Mouse (Mus musculus) hindbrain, embryonic 14.5 days (tissue): ENCODE data around the gene Sord. TPM values are rescaled to one million over a fixed set of nuclear protein-coding genes. Genes with fewer than 3 reads are reported as not detected.
A peak's percentile ranks its signal among the peaks of the same experiment; 100 is the strongest.

Source experiments
- ATAC-seq: fragments of 200-750 bp; cut with Nextera tagmentation; 2 replicates; pipeline ENCODE4 v1.8.0; 2017; ENCODE audit warnings: moderate number of reproducible peaks, mild to moderate bottlenecking, moderate TSS enrichment, moderate library complexity; ENCODE audit not compliant: low FRiP score
- DNase-seq: peaks from one replicate; pipeline ENCODE4 v3.0.0-alpha.2; 2015; ENCODE audit warnings: low spot score
- H3K27ac ChIP-seq: fragments of 300-500 bp; sonication (generic); 2 replicates; pipeline ENCODE4 v1.5.1; 2014; ENCODE audit warnings: mild to moderate bottlenecking, moderate library complexity
- H3K27me3 ChIP-seq: fragments of 300-500 bp; sonication (generic); 2 replicates; pipeline ENCODE4 v1.6.1; 2014; ENCODE audit warnings: mild to moderate bottlenecking, low read length, mixed read lengths; ENCODE audit not compliant: control insufficient read depth, insufficient read depth
- H3K36me3 ChIP-seq: fragments of 300-500 bp; sonication (generic); replicated peaks from 2 replicates; pipeline ENCODE4 v1.6.1; 2014; ENCODE audit not compliant: control insufficient read depth, insufficient read depth
- H3K4me1 ChIP-seq: fragments of 300-500 bp; sonication (generic); replicated peaks from 2 replicates; pipeline ENCODE4 v1.6.1; 2014; ENCODE audit warnings: antibody characterized with exemption, low read length, mixed read lengths; ENCODE audit not compliant: control insufficient read depth, insufficient read depth
- H3K4me2 ChIP-seq: fragments of 300-500 bp; sonication (generic); replicated peaks from 2 replicates; pipeline ENCODE4 v1.6.1; 2014; ENCODE audit warnings: mild to moderate bottlenecking, moderate library complexity
- H3K4me3 ChIP-seq: fragments of 300-500 bp; sonication (generic); replicated peaks from 2 replicates; pipeline ENCODE4 v1.5.1; 2014; ENCODE audit warnings: mild to moderate bottlenecking, low read length
- H3K9ac ChIP-seq: fragments of 300-500 bp; sonication (generic); 2 replicates; pipeline ENCODE4 v1.6.1; 2014
- H3K9me3 ChIP-seq: fragments of 300-500 bp; sonication (generic); 2 replicates; pipeline ENCODE4 v1.6.1; 2016; ENCODE audit warnings: low read length; ENCODE audit not compliant: control insufficient read depth
- WGBS: fragments of 180-500 bp; shearing (Covaris S2); extraction: QIAGEN DNeasy Blood & Tissue Kit; methylation state at CpG from one replicate; pipeline ENCODE4 v1.1.7; 2014; 5-methylcytosine and 5-hydroxymethylcytosine counted together
- polyA plus RNA-seq: library from polyadenylated mRNA; unstranded; fragments of >200 nt; fragmentation: Nextera tagmentation; extraction: Ambion mirVana; gene quantifications from 2 replicates; pipeline ENCODE4 v1.2.1, GENCODE M21; 2014

Sord gene
- polyA plus RNA-seq, 1 experiment from 2014 or later: 25.6 TPM

GRCm38 (mm10) chr2:122305097-122305892, 70.7 kb downstream of the Sord start:
- Histone ChIP-seq H3K27me3 (peaks cover 56% of the 10 kb centered on the region), H3K4me3 (no peak overlapping the region)
- WGBS: 87% methylated on average over 16 of the region's 16 CpGs

GRCm38 (mm10) chr2:122306184-122306583, 71.6 kb downstream of the Sord start:
- ATAC-seq (peak; percentile 32; the same call in 1 of the 2 replicates), DNase-seq (no peak)
- H3K4me2 ChIP-seq: no peak overlapping the region
- H3K27ac ChIP-seq: no peak overlapping the region
- H3K36me3 ChIP-seq: no peaks in the 10 kb centered on the region
- 46% methylated on average over 4 of the region's 4 CpGs for WGBS
- peaks cover 47% of the 10 kb centered on the region for H3K27me3 ChIP-seq
- no peaks in the 10 kb centered on the region for H3K9me3 ChIP-seq
- no peak overlapping the region for H3K4me3 ChIP-seq
- peaks cover 10% of the 10 kb centered on the region; the same call in 1 of the 2 replicates for H3K4me1 ChIP-seq
- no peak overlapping the region for H3K9ac ChIP-seq

More at GRCm38 (mm10) chr2:122305097-122305892, 70.7 kb downstream of the Sord start:
- H3K27ac ChIP-seq: no peak overlapping the region
- no peak overlapping the region for H3K9ac ChIP-seq
- peaks cover 13% of the 10 kb centered on the region; the same call in 1 of the 2 replicates for H3K4me1 ChIP-seq
- no peaks in the 10 kb centered on the region for H3K9me3 ChIP-seq
- H3K36me3 ChIP-seq: no peaks in the 10 kb centered on the region
- no peak for ATAC-seq
- no peak for DNase-seq
- H3K4me2 ChIP-seq: no peak overlapping the region

- Histone ChIP-seq H3K36me3 (no peaks in the 10 kb centered on the region), H3K9ac (no peak overlapping the region), H3K27me3 (peaks cover 34% of the 10 kb centered on the region), H3K4me3 (no peak overlapping the region), H3K9me3 (no peaks in the 10 kb centered on the region), H3K4me1 (peaks cover 9% of the 10 kb centered on the region; the same call in 1 of the 2 replicates), H3K27ac (no peak overlapping the region), H3K4me2 (no peak overlapping the region)
- 27% methylated on average over 3 of the region's 3 CpGs for WGBS
- peak; percentile 50 for DNase-seq
- ATAC-seq: no peak
Measured at GRCm38 (mm10) chr2:122309647-122310046, 75.1 kb downstream of the Sord start.

GRCm38 (mm10) chr2:122311561-122311960, 77.0 kb downstream of the Sord start:
- no peaks in the 10 kb centered on the region for H3K36me3 ChIP-seq
- no peak overlapping the region for H3K27ac ChIP-seq
- WGBS: 42% methylated on average over 2 of the region's 2 CpGs
- DNase-seq (no peak), ATAC-seq (no peak)
- H3K4me2 ChIP-seq: no peak overlapping the region
- H3K27me3 ChIP-seq: peaks cover 33% of the 10 kb centered on the region
- peaks cover 9% of the 10 kb centered on the region; the same call in 1 of the 2 replicates for H3K4me1 ChIP-seq
- no peaks in the 10 kb centered on the region for H3K9me3 ChIP-seq
- no peak overlapping the region for H3K9ac ChIP-seq
- H3K4me3 ChIP-seq: no peak overlapping the region

- no peaks in the 10 kb centered on the region for H3K9me3 ChIP-seq
- H3K36me3 ChIP-seq: no peaks in the 10 kb centered on the region
- 4% methylated on average over 27 of the region's 27 CpGs for WGBS
- H3K4me1 ChIP-seq: peaks cover 9% of the 10 kb centered on the region; the same call in 1 of the 2 replicates
- DNase-seq (peak; percentile 80), ATAC-seq (0 out of 2 replicates have a peak, but pooled peaks have one; percentile 31)
- peak overlapping the region; percentile 19 for H3K4me3 ChIP-seq
- peaks cover 32% of the 10 kb centered on the region for H3K27me3 ChIP-seq
- H3K9ac ChIP-seq: no peak overlapping the region
- H3K4me2 ChIP-seq: peak overlapping the region; percentile 39
- H3K27ac ChIP-seq: no peak overlapping the region
Measured at GRCm38 (mm10) chr2:122312722-122313417, 78.3 kb downstream of the Sord start.

- WGBS: 3% methylated on average over 24 of the region's 24 CpGs
- H3K9ac ChIP-seq: 0 out of 2 replicates have a peak within 1 kb of the TSS, but pooled peaks have one; percentile 8
- H3K4me1 ChIP-seq: peaks cover 9% of the 10 kb centered on the region; the same call in 1 of the 2 replicates
- no peak within 1 kb of the TSS for H3K27ac ChIP-seq
- H3K36me3 ChIP-seq: no peaks in the 10 kb centered on the region
- H3K9me3 ChIP-seq: no peaks in the 10 kb centered on the region
- peaks cover 32% of the 10 kb centered on the region for H3K27me3 ChIP-seq
- DNase-seq (no peak), ATAC-seq (no peak)
- peak within 1 kb of the TSS; percentile 19 for H3K4me3 ChIP-seq
- peak within 1 kb of the TSS; percentile 39 for H3K4me2 ChIP-seq
Measured at GRCm38 (mm10) chr2:122313536-122313935, 79.0 kb downstream of the Sord start, which contains the start of gene Duoxa1. Duoxa1 (minus strand) TSS chr2:122313730.

Other genes starting within 250 kb of the Sord start
- gene Eif3j1, start 206.2 kb upstream of the Sord start, polyA plus RNA-seq: 13.4 and 13.5 TPM in 2 replicates
- gene Spg11, start 116.4 kb upstream of the Sord start, polyA plus RNA-seq: 9.6 and 10.8 TPM in 2 replicates
- 113 and 135 TPM in 2 replicates for gene B2m, start 87.1 kb upstream of the Sord start, polyA plus RNA-seq
- gene Trim69, start 74.0 kb upstream of the Sord start, polyA plus RNA-seq: not detected in 2 replicates
- gene Patl2, start 48.6 kb upstream of the Sord start, polyA plus RNA-seq: not detected in 2 replicates
- not detected in 2 replicates for gene Terb2, start 48.5 kb upstream of the Sord start, polyA plus RNA-seq
- gene Duox2, start 63.7 kb downstream of the Sord start, polyA plus RNA-seq: not detected in 2 replicates
- 0.46 TPM in 1 of 2 replicates, not detected in the other for gene Duoxa2, start 64.2 kb downstream of the Sord start, polyA plus RNA-seq
- gene Duoxa1, start 79.0 kb downstream of the Sord start, polyA plus RNA-seq: 0.16 and 0.31 TPM in 2 replicates
- gene Duox1, start 80.9 kb downstream of the Sord start, polyA plus RNA-seq: 0.04 and 0.12 TPM in 2 replicates
- gene Shf, start 134.4 kb downstream of the Sord start, polyA plus RNA-seq: 17.9 and 19.2 TPM in 2 replicates
- gene Slc28a2, start 191.7 kb downstream of the Sord start, polyA plus RNA-seq: 0.07 and 0.09 TPM in 2 replicates